Mouse (Mus musculus) gastrocnemius, postnatal 36 days (tissue): Measurements from ENCODE around the gene Tvp23a. TPM values are rescaled to one million over a fixed set of nuclear protein-coding genes. Genes with fewer than 3 reads are reported as not detected.

ENCODE experiments used
- DNase-seq, 2 experiments: peaks; one replicate each; pipeline ENCODE4 v3.0.0; 2022
- intact Hi-C: fragments of 180-260 bp; cut with DNase I; formaldehyde crosslinking; loops from one replicate; pipeline ENCODE4 v1.15.1; 2025
- total RNA-seq, 2 experiments: library from RNA; stranded (reverse); gene quantifications; 2 replicates each; pipeline ENCODE4 v1.2.3; 2021

The Tvp23a gene
- total RNA-seq, 2 experiments from 2014 or later, result 0.23 to 0.37 TPM

GRCm38 (mm10) chr16:10454583-10454974 lies 7.4 kb upstream of the Tvp23a start:
- DNase-seq, result no peak
- intact Hi-C loops, result no loop called here

GRCm38 (mm10) chr16:10453872-10454582 lies 6.9 kb upstream of the Tvp23a start:
- no peak for DNase-seq
- intact Hi-C loops, result no loop called here

- intact Hi-C loops, result no loop called here
- peak; percentile 57 to 68 for DNase-seq
Observed at GRCm38 (mm10) chr16:10452445-10452896, 5.3 kb upstream of the Tvp23a start.

GRCm38 (mm10) chr16:10451906-10452305 lies 4.7 kb upstream of the Tvp23a start:
- intact Hi-C loops, result no loop called here
- no peak for DNase-seq

- DNase-seq, result no peak
- intact Hi-C loops, result no loop called here
Observed at GRCm38 (mm10) chr16:10448931-10449330, 1.8 kb upstream of the Tvp23a start.

- no peak for DNase-seq
- intact Hi-C loops, result no loop called here
Observed at GRCm38 (mm10) chr16:10447781-10448180, 619 bp upstream of the Tvp23a start.

DNA sequence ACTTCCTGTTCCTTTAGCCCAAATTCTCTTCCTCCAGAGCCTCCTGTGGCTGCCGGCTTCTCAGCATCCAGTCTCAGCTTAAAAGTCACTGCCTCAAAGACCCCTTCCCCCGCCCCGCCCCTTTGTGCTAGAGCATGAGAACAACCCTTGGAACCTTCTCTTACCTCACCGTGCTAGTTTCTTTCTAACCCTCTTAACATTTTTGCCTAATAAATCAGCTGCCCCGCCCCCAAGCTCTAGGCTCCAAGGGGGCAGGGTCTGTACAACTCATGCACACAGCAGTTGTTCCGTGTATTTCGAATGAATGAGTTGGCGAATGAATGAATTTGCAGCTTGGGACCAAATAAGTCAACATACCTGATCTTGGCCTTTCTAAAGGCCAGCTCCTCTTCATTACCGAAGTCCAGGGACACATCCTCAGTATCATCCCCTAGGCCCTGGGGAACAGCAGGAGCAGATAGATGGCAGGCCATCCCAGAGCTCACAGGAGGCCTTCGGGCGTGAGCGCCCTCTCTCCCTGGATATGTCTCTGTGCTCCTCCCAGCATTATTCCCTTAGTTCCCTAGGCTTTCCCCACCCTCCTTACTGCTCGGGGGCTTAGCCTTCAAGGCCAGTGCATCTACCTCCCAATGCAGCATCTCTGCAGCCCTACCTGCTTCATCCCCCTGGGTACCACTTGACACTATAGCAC lies 444 bp downstream of the Tvp23a start:
- no peak for DNase-seq
- intact Hi-C loops, result no loop called here

DNA sequence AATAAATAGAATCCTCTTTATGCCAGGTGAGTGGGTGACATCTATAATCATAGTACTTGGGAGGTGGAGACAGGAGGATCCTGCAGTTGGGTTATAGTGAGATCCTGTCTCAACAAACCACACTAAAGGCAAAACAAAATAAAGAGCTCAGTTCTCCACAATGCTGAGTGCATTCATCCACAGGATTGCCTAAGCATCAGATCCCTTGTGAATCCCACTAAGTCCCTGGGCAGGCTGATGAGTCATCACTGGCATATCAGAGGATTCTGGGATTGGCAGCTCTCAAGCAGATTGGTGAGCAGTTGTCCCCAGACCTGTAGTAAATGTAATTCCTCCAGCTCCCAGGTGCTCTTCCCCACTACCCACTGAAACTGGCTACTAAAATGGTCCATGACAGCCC lies 3.4 kb downstream of the Tvp23a start:
- intact Hi-C loops, result no loop called here
- no peak for DNase-seq

DNA sequence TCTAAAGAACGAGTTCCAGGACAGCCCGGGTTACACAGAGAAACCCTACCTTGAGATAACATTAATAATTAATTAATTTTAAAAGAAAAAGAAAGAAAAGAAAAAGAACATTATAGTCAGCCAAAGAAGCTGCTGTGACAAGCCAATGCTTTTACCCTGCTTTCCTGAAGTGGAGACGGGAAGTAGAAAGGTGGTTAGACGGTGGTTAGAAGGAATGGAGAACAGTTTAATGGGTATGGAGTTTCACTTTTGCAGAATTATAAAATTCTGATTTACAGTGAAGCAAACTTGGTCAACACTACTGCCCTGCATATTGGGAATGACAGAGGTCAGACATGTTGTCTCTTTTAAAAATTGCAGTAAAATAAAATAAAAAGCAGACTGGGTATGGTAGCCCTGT lies 5.4 kb downstream of the Tvp23a start:
- no peak for DNase-seq
- intact Hi-C loops, result no loop called here

DNA sequence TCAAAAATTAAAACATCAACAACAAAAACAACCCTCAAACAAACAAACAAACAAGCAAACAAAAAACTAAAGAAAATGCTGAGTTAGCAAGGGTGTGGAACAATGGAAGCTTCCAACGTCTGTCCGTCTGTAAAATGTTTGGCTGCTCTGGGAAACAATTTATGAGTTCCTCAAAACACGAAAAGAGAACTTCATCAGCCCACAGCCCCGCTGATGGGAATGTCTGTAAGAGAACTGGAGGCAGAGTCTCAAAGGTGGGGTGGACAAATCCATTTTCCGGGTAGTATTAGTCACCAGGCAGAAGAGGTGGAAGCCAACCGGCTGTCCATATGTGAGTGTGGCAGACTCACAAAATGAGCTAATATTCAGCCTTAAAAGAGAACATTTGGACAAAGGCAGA lies 5.8 kb downstream of the Tvp23a start:
- DNase-seq, result no peak
- intact Hi-C loops, result no loop called here

- no peak for DNase-seq
- intact Hi-C loops, result no loop called here
Observed at GRCm38 (mm10) chr16:10438055-10438454, 9.1 kb downstream of the Tvp23a start.

GRCm38 (mm10) chr16:10436166-10436565 lies 11.0 kb downstream of the Tvp23a start:
- intact Hi-C loops, result no loop called here
- no peak for DNase-seq

DNA sequence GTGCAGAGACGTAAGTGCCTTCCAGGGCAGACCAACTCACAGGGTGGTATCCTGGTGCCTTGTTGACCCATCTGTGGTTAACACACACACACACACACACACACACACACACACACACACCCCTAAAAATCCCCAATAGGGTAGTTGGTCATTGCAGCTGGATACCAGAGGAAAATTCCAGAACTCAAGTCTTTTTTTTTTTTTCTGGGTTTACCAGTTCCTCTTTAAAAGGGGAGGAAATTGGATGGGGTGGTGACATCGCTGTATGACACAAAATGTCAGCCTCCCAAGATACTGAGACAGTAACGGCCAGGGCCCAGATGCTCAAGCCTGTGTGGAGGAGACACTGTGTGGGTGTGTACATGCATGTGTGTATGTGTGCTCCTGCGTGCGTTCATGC lies 13.8 kb downstream of the Tvp23a start:
- DNase-seq, result no peak
- intact Hi-C loops, result no loop called here

- intact Hi-C loops, result no loop called here
- DNase-seq, result no peak
Observed at GRCm38 (mm10) chr16:10432387-10432786, 14.8 kb downstream of the Tvp23a start.

DNA sequence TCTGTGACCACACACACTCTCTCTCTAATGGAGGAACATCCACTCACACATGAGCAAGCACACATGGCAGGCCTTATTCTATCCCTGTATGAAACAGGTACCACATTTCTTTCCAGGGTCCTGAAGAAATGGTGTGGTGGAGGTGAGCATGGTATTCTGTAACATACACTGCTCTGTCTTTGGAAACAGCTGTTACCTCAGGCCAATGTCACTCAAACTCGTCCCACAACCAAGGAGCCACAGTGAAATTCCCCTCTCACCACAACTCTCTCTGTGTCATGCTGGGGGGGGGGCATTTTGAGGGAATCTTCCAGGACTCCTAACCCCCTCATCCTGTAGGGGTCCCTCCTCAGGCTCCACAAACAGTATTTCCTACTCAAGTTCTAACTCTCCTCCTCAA lies 15.3 kb downstream of the Tvp23a start:
- no peak for DNase-seq
- intact Hi-C loops, result no loop called here

- DNase-seq, result no peak
- intact Hi-C loops, result loop anchor here (5.0 kb wide), 1 partner anchor 87 kb away; no protein-coding TSS in a partner anchor
Observed at GRCm38 (mm10) chr16:10420447-10421054, 26.6 kb downstream of the Tvp23a start.

GRCm38 (mm10) chr16:10417723-10418259 lies 29.4 kb downstream of the Tvp23a start:
- DNase-seq, result no peak
- intact Hi-C loops, result loop anchor here (5.0 kb wide), 1 partner anchor 100 kb away; no protein-coding TSS in a partner anchor

GRCm38 (mm10) chr16:10416866-10417265 lies 30.3 kb downstream of the Tvp23a start:
- intact Hi-C loops, result loop anchor here (5.0 kb wide), 1 partner anchor 100 kb away; no protein-coding TSS in a partner anchor
- DNase-seq, result no peak

- no peak for DNase-seq
- intact Hi-C loops, result loop anchor here (5.0 kb wide), 1 partner anchor 101 kb away; no protein-coding TSS in a partner anchor
Observed at GRCm38 (mm10) chr16:10415976-10416375, 31.2 kb downstream of the Tvp23a start.

DNA sequence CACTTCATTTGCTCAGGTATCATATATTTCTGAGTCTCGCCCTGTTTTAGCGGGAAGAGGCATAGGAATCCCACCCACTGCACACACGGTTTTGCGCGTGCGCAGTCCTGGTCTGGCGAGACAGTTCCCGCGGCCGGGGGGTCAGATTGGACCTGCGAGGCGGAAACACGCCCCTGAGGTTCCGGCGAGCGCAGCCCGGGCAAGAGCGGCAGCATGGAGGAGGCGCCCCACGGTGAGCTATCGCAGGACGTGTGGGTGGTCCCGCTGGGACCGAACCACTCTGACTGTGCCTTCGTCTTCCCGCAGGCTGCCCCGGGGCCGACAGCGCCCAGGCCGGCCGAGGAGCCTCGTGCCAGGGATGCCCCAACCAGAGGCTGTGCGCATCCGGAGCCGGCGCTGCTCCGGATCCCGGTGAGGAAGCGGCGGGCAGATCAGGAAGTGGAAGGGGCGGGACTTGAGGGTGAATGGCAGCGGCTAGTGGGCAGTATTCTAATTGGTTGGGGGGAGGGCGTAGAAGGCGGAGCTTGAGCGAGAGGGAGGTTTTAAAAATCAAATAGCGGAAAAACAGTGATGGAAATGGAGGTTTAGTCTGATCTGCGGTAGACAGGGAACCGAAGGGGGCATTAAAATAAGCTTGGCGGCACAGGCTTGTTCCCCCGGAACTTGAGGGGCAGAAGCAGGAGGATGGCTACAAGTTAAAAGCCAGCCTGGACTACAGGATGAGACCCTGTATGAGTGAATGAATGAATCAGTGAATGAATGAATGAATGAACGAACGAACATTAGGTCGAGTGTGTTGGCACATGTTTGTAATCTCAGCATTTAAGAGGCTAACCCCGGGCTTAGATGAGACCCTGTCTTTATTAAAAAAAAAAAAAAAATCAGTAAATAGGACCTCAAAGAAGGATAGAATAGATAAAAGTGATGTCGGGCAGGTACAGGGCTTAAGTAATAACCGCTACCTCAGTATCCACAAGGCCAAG lies 35.1 kb downstream of the Tvp23a start, which contains the start of gene Nubp1:
Nubp1 (plus strand) TSS at position 185 of the 983 bp plus-strand sequence.
- intact Hi-C loops, result loop anchor here (5.0 kb wide), 1 partner anchor 120 kb away; no protein-coding TSS in a partner anchor
- peak; percentile 90 to 94 for DNase-seq
